Mouse (Mus musculus): Measurements from ENCODE around the gene Ncs1.

DNA sequence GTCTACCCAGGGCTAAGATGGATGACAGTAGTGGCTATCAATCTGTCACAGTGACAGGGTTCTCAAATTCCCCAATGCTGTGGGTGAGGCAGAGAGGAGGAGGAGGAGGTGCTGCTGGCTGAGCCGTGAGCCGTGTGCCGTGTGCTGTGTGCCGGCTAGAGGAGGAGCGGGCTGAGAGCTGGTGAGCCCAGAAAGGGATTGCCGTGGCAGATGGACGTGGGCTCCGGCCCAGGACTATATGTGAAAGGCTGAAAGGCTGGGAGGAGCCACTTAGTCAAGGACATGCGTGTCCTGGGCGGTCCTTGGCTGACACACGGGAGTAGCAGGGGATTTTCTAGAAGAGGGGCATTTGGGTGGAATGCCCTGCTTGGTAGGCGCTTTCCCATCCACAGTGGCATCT, 37.3 kb downstream of the Ncs1 start:
- TF ChIP-seq CTCF (IDR thresholded peaks at IDR 0.05; ENCODE audit: extremely low read depth, insufficient read length, insufficient replicate concordance, low read depth, low read length) (no peak), POLR2A (IDR thresholded peaks at IDR 0.05; ENCODE audit: low read depth, low read length) (no peak)
